Mouse (Mus musculus) activated CD4-positive, CD25-positive, alpha-beta regulatory T cell, adult 9 weeks (primary cell): Measurements from ENCODE around the gene Ano2. TPM values are rescaled to one million over a fixed set of nuclear protein-coding genes. Genes with fewer than 3 reads are reported as not detected.

Experiments
- polyA plus RNA-seq: library from polyadenylated mRNA; unstranded; fragments of 100-300 nt; shearing (Covaris generic); gene quantifications from one replicate; pipeline ENCODE4 v1.2.1, GENCODE M21; 2017

The Ano2 gene
- not detected for polyA plus RNA-seq

DNA sequence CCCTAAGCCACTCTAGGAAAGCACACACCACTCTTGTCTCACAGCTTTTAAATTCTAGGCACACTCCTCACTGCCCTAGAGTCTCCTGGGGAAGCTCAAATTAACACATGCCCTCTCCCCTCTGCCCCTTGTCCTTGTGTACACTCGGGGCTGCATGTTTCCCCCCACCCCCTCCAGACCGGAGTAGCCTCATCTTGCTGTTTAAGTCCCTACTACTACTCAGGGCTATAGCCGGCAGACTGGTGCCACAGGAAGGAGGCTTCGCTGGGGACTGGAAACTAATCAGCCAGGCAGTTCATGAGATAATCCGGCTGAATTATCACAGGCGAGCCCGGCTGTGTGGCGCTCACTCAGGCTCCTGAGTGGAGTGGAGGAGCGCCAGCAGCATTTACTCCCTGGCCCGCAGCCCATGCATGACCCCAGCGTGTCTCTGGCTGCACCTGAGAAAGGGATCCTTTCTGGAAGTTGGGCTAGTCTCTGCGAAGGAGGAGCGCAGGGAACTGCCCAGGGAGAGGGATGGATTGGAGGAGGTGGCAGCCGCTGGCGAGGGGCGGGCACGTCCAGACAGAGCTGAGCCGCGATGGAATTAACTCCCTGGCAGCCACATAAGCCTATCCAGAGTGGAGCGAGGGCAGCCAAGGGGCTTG lies at the start of gene Ano2:
Ano2 (plus strand) TSS at position 363 of the 647 bp plus-strand sequence.

Other genes with a start within 250 kb of the Ano2 start
- 124 TPM for gene Cd9, start 195.6 kb upstream of the Ano2 start, polyA plus RNA-seq
- gene Vwf, start 143.6 kb upstream of the Ano2 start, polyA plus RNA-seq = 0.07 TPM